Mouse (Mus musculus): ENCODE results near the gene Ermn. TPM values are rescaled to one million over a fixed set of nuclear protein-coding genes. Genes with fewer than 3 reads are reported as not detected.

Gene Ermn
- 0.06 TPM in 1 of 2 replicates, not detected in the other for polyA plus RNA-seq (2015; fragmentation: Nextera tagmentation; extraction: Ambion mirVana)

- no peak within 1 kb of the TSS for H3K27ac ChIP-seq (ENCODE audit: low read length)
- no peaks in the 10 kb centered on the region for H3K27me3 ChIP-seq (ENCODE audit: control insufficient read depth, insufficient read depth, low read length)
- no peak within 1 kb of the TSS for H3K4me2 ChIP-seq (ENCODE audit: low read depth, low read length)
- no peak for ATAC-seq (ENCODE audit: insufficient read depth, low FRiP score)
- H3K4me1 ChIP-seq (ENCODE audit: control insufficient read depth, insufficient read depth, low read length), result no peaks in the 10 kb centered on the region
- 45% methylated on average over 7 of the region's 7 CpGs for WGBS
- H3K36me3 ChIP-seq (ENCODE audit: control insufficient read depth, insufficient read depth, low read length), result no peaks in the 10 kb centered on the region
- H3K4me3 ChIP-seq (replicated peaks; ENCODE audit: low read length), result no peak within 1 kb of the TSS
- H3K9me3 ChIP-seq (replicated peaks; ENCODE audit: control insufficient read depth, low read length), result no peaks in the 10 kb centered on the region
- H3K9ac ChIP-seq (ENCODE audit: low read length), result no peak within 1 kb of the TSS
These were observed at the start of gene Ermn for GRCm38 (mm10) chr2:58052821-58053581. Gene Ermn (minus strand): TSS chr2:58052864.

- H3K27me3 ChIP-seq (ENCODE audit: control insufficient read depth, insufficient read depth, low read length), result no peaks in the 10 kb centered on the region
These were observed 42.2 kb upstream of the Ermn start for GRCm38 (mm10) chr2:58094818-58095217.

GRCm38 (mm10) chr2:58086420-58086819 is 33.8 kb upstream of the Ermn start:
- Histone ChIP-seq H3K4me1 (ENCODE audit: control insufficient read depth, insufficient read depth, low read length) (no peaks in the 10 kb centered on the region), H3K9me3 (replicated peaks; ENCODE audit: control insufficient read depth, low read length) (no peaks in the 10 kb centered on the region), H3K4me3 (replicated peaks; ENCODE audit: low read length) (no peak overlapping the region), H3K36me3 (ENCODE audit: control insufficient read depth, insufficient read depth, low read length) (no peaks in the 10 kb centered on the region), H3K27me3 (ENCODE audit: control insufficient read depth, insufficient read depth, low read length) (no peaks in the 10 kb centered on the region), H3K27ac (ENCODE audit: low read length) (no peak overlapping the region), H3K9ac (ENCODE audit: low read length) (no peak overlapping the region), H3K4me2 (ENCODE audit: low read depth, low read length) (no peak overlapping the region)
- no peak for ATAC-seq (ENCODE audit: insufficient read depth, low FRiP score)
- WGBS, result 90% methylated on average over 1 of the region's 1 CpGs

More at GRCm38 (mm10) chr2:58094818-58095217, 42.2 kb upstream of the Ermn start:
- no peak overlapping the region for H3K4me3 ChIP-seq (replicated peaks; ENCODE audit: low read length)
- no peak overlapping the region for H3K27ac ChIP-seq (ENCODE audit: low read length)
- no peak for ATAC-seq (ENCODE audit: insufficient read depth, low FRiP score)
- no peak overlapping the region for H3K4me2 ChIP-seq (ENCODE audit: low read depth, low read length)
- H3K36me3 ChIP-seq (ENCODE audit: control insufficient read depth, insufficient read depth, low read length), result no peaks in the 10 kb centered on the region
- H3K9ac ChIP-seq (ENCODE audit: low read length), result no peak overlapping the region
- H3K4me1 ChIP-seq (ENCODE audit: control insufficient read depth, insufficient read depth, low read length), result no peaks in the 10 kb centered on the region
- no peaks in the 10 kb centered on the region for H3K9me3 ChIP-seq (replicated peaks; ENCODE audit: control insufficient read depth, low read length)
- WGBS, result 67% methylated on average over 1 of the region's 1 CpGs

- no peak overlapping the region for H3K4me2 ChIP-seq (ENCODE audit: low read depth, low read length)
- no peaks in the 10 kb centered on the region for H3K36me3 ChIP-seq (ENCODE audit: control insufficient read depth, insufficient read depth, low read length)
- H3K4me1 ChIP-seq (ENCODE audit: control insufficient read depth, insufficient read depth, low read length), result no peaks in the 10 kb centered on the region
- no peak overlapping the region for H3K9ac ChIP-seq (ENCODE audit: low read length)
- no peak for ATAC-seq (ENCODE audit: insufficient read depth, low FRiP score)
- H3K9me3 ChIP-seq (replicated peaks; ENCODE audit: control insufficient read depth, low read length), result no peaks in the 10 kb centered on the region
- 56% methylated on average over 1 of the region's 1 CpGs for WGBS
- no peak overlapping the region for H3K27ac ChIP-seq (ENCODE audit: low read length)
- no peaks in the 10 kb centered on the region for H3K27me3 ChIP-seq (ENCODE audit: control insufficient read depth, insufficient read depth, low read length)
- H3K4me3 ChIP-seq (replicated peaks; ENCODE audit: low read length), result no peak overlapping the region
These were observed 27.2 kb upstream of the Ermn start for GRCm38 (mm10) chr2:58079849-58080248.

GRCm38 (mm10) chr2:58055383-58055782 is 2.7 kb upstream of the Ermn start:
- H3K9me3 ChIP-seq (replicated peaks; ENCODE audit: control insufficient read depth, low read length), result no peaks in the 10 kb centered on the region
- no peak overlapping the region for H3K9ac ChIP-seq (ENCODE audit: low read length)
- no peaks in the 10 kb centered on the region for H3K36me3 ChIP-seq (ENCODE audit: control insufficient read depth, insufficient read depth, low read length)
- H3K4me1 ChIP-seq (ENCODE audit: control insufficient read depth, insufficient read depth, low read length), result no peaks in the 10 kb centered on the region
- ATAC-seq (ENCODE audit: insufficient read depth, low FRiP score), result no peak
- no peak overlapping the region for H3K4me2 ChIP-seq (ENCODE audit: low read depth, low read length)
- H3K27me3 ChIP-seq (ENCODE audit: control insufficient read depth, insufficient read depth, low read length), result no peaks in the 10 kb centered on the region
- H3K4me3 ChIP-seq (replicated peaks; ENCODE audit: low read length), result no peak overlapping the region
- no peak overlapping the region for H3K27ac ChIP-seq (ENCODE audit: low read length)

GRCm38 (mm10) chr2:58041867-58042266 is 10.8 kb downstream of the Ermn start:
- no peak overlapping the region for H3K27ac ChIP-seq (ENCODE audit: low read length)
- no peaks in the 10 kb centered on the region for H3K9me3 ChIP-seq (replicated peaks; ENCODE audit: control insufficient read depth, low read length)
- H3K36me3 ChIP-seq (ENCODE audit: control insufficient read depth, insufficient read depth, low read length), result no peaks in the 10 kb centered on the region
- no peak overlapping the region for H3K9ac ChIP-seq (ENCODE audit: low read length)
- no peak for ATAC-seq (ENCODE audit: insufficient read depth, low FRiP score)
- H3K4me1 ChIP-seq (ENCODE audit: control insufficient read depth, insufficient read depth, low read length), result no peaks in the 10 kb centered on the region
- H3K27me3 ChIP-seq (ENCODE audit: control insufficient read depth, insufficient read depth, low read length), result no peaks in the 10 kb centered on the region
- H3K4me2 ChIP-seq (ENCODE audit: low read depth, low read length), result no peak overlapping the region
- H3K4me3 ChIP-seq (replicated peaks; ENCODE audit: low read length), result no peak overlapping the region
- WGBS, result 44% methylated on average over 7 of the region's 7 CpGs

GRCm38 (mm10) chr2:58036926-58037325 is 15.7 kb downstream of the Ermn start:
- Histone ChIP-seq H3K9ac (ENCODE audit: low read length) (no peak overlapping the region), H3K9me3 (replicated peaks; ENCODE audit: control insufficient read depth, low read length) (no peaks in the 10 kb centered on the region), H3K27me3 (ENCODE audit: control insufficient read depth, insufficient read depth, low read length) (no peaks in the 10 kb centered on the region), H3K27ac (ENCODE audit: low read length) (no peak overlapping the region), H3K36me3 (ENCODE audit: control insufficient read depth, insufficient read depth, low read length) (no peaks in the 10 kb centered on the region), H3K4me2 (ENCODE audit: low read depth, low read length) (no peak overlapping the region), H3K4me1 (ENCODE audit: control insufficient read depth, insufficient read depth, low read length) (no peaks in the 10 kb centered on the region), H3K4me3 (replicated peaks; ENCODE audit: low read length) (no peak overlapping the region)
- 70% methylated on average over 2 of the region's 2 CpGs for WGBS
- no peak for ATAC-seq (ENCODE audit: insufficient read depth, low FRiP score)

- Histone ChIP-seq H3K27ac (ENCODE audit: low read length) (no peak overlapping the region), H3K27me3 (ENCODE audit: control insufficient read depth, insufficient read depth, low read length) (no peaks in the 10 kb centered on the region), H3K4me1 (ENCODE audit: control insufficient read depth, insufficient read depth, low read length) (no peaks in the 10 kb centered on the region), H3K4me2 (ENCODE audit: low read depth, low read length) (no peak overlapping the region), H3K9me3 (replicated peaks; ENCODE audit: control insufficient read depth, low read length) (no peaks in the 10 kb centered on the region), H3K9ac (ENCODE audit: low read length) (no peak overlapping the region), H3K4me3 (replicated peaks; ENCODE audit: low read length) (no peak overlapping the region), H3K36me3 (ENCODE audit: control insufficient read depth, insufficient read depth, low read length) (no peaks in the 10 kb centered on the region)
- WGBS, result 74% methylated on average over 4 of the region's 4 CpGs
- no peak for ATAC-seq (ENCODE audit: insufficient read depth, low FRiP score)
These were observed 17.0 kb downstream of the Ermn start for GRCm38 (mm10) chr2:58035635-58036034.

- H3K4me2 ChIP-seq (ENCODE audit: low read depth, low read length), result no peak overlapping the region
- H3K27me3 ChIP-seq (ENCODE audit: control insufficient read depth, insufficient read depth, low read length), result no peaks in the 10 kb centered on the region
- no peaks in the 10 kb centered on the region for H3K9me3 ChIP-seq (replicated peaks; ENCODE audit: control insufficient read depth, low read length)
- ATAC-seq (ENCODE audit: insufficient read depth, low FRiP score), result no peak
- H3K27ac ChIP-seq (ENCODE audit: low read length), result no peak overlapping the region
- no peaks in the 10 kb centered on the region for H3K36me3 ChIP-seq (ENCODE audit: control insufficient read depth, insufficient read depth, low read length)
- no peaks in the 10 kb centered on the region for H3K4me1 ChIP-seq (ENCODE audit: control insufficient read depth, insufficient read depth, low read length)
- 77% methylated on average over 3 of the region's 3 CpGs for WGBS
- H3K9ac ChIP-seq (ENCODE audit: low read length), result no peak overlapping the region
- H3K4me3 ChIP-seq (replicated peaks; ENCODE audit: low read length), result no peak overlapping the region
These were observed 21.2 kb downstream of the Ermn start for GRCm38 (mm10) chr2:58031431-58031830.

Data from stomach, embryonic 16.5 days (tissue).